Mouse (Mus musculus): ENCODE results near the gene Rhou. TPM values are rescaled to one million over a fixed set of nuclear protein-coding genes. Genes with fewer than 3 reads are reported as not detected.

Rhou gene
- polyA plus RNA-seq, 1 experiment from 2014 or later: 9.8 TPM

Other genes starting within 250 kb of the Rhou start
- not detected in 2 replicates for gene Mc1r, start 246.8 kb upstream of the Rhou start, polyA plus RNA-seq (2014; fragmentation: Nextera tagmentation; extraction: Ambion mirVana)
- 1.2 and 1.9 TPM in 2 replicates for gene Tubb3, start 242.5 kb upstream of the Rhou start, polyA plus RNA-seq (2014; fragmentation: Nextera tagmentation; extraction: Ambion mirVana)
- 24.2 and 35.7 TPM in 2 replicates for gene Def8, start 230.4 kb upstream of the Rhou start, polyA plus RNA-seq (2014; fragmentation: Nextera tagmentation; extraction: Ambion mirVana)
- 36.2 and 43.2 TPM in 2 replicates for gene Afg3l1, start 176.0 kb upstream of the Rhou start, polyA plus RNA-seq (2014; fragmentation: Nextera tagmentation; extraction: Ambion mirVana)
- gene Dbndd1, start 138.5 kb upstream of the Rhou start, polyA plus RNA-seq (2014; fragmentation: Nextera tagmentation; extraction: Ambion mirVana): 3.4 and 4.8 TPM in 2 replicates
- gene Gas8, start 135.1 kb upstream of the Rhou start, polyA plus RNA-seq (2014; fragmentation: Nextera tagmentation; extraction: Ambion mirVana): 32.9 and 36.2 TPM in 2 replicates
- 33.3 and 45.3 TPM in 2 replicates for gene Rab4a, start 152.1 kb downstream of the Rhou start, polyA plus RNA-seq (2014; fragmentation: Nextera tagmentation; extraction: Ambion mirVana)
- 2.7 and 4.0 TPM in 2 replicates for gene Ccsap, start 206.3 kb downstream of the Rhou start, polyA plus RNA-seq (2014; fragmentation: Nextera tagmentation; extraction: Ambion mirVana)
- gene Acta1, start 240.8 kb downstream of the Rhou start, polyA plus RNA-seq (2014; fragmentation: Nextera tagmentation; extraction: Ambion mirVana): 1.3 and 2.9 TPM in 2 replicates

Measured in kidney, embryonic 14.5 days (tissue).